Mouse (Mus musculus) limb, embryonic 10.5 days (tissue): Measurements from ENCODE around the gene Xpo5. TPM values are rescaled to one million over a fixed set of nuclear protein-coding genes. Genes with fewer than 3 reads are reported as not detected.

Source experiments
- DNase-seq: peaks from one replicate; pipeline ENCODE4 v3.0.0-alpha.2; 2017; ENCODE audit warnings: low spot score
- H3K27ac ChIP-seq: fragments of 300-500 bp; sonication (generic); 2 replicates; pipeline ENCODE4 v1.5.1; 2016; ENCODE audit warnings: mild to moderate bottlenecking
- H3K27me3 ChIP-seq: fragments of 300-500 bp; sonication (generic); 2 replicates; pipeline ENCODE4 v1.6.1; 2016; ENCODE audit warnings: low read depth, mild to moderate bottlenecking; ENCODE audit not compliant: poor library complexity, severe bottlenecking
- H3K36me3 ChIP-seq: fragments of 300-500 bp; sonication (generic); 2 replicates; pipeline ENCODE4 v1.6.1; 2016; ENCODE audit warnings: mild to moderate bottlenecking, moderate library complexity
- H3K4me1 ChIP-seq: fragments of 300-500 bp; sonication (generic); 2 replicates; pipeline ENCODE4 v1.6.1; 2016
- H3K4me3 ChIP-seq: fragments of 300-500 bp; sonication (generic); 2 replicates; pipeline ENCODE4 v1.5.1; 2016; ENCODE audit warnings: mild to moderate bottlenecking, moderate library complexity
- H3K9me3 ChIP-seq: fragments of 300-500 bp; sonication (generic); replicated peaks from 2 replicates; pipeline ENCODE4 v1.6.1; 2016; ENCODE audit warnings: mild to moderate bottlenecking
- WGBS: fragments of 180-500 bp; shearing (Covaris S2); methylation state at CpG from one replicate; pipeline ENCODE4 v1.1.7; 2016; 5-methylcytosine and 5-hydroxymethylcytosine counted together
- microRNA counts: library from miRNA; unstranded; fragments of <30 nt; microRNA quantifications from one replicate; lab custom pipeline; 2017
- microRNA-seq: library from miRNA; unstranded; fragments of <30 nt; microRNA quantifications from one replicate; pipeline ENCODE4, GENCODE M21; 2017
- polyA plus RNA-seq: library from polyadenylated mRNA; unstranded; fragments of >200 nt; fragmentation: Nextera tagmentation; extraction: Ambion mirVana; gene quantifications from 2 replicates; pipeline ENCODE4 v1.2.1, GENCODE M21; 2016

Xpo5 gene
- polyA plus RNA-seq, 1 experiment from 2014 or later: 72.7 TPM

DNA sequence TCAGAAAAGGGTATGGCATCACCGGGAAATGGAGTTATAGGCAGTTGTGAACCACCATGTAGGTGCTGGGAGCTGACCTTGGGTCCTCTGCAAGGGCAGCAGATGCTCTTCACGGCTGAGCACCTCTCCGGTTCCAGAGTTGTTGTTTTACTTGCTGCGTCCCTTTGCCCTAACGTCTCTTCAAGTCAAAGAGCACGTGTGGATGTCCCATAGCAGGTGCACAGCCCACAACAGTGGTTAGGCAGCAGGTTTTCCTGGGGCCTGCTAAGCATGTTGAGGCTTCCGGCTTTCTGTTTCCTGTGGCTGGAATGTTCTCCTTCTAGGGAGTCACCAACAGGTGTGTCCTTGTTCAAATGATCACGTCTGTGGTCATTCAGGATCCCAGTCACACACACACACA, 81.3 kb downstream of the Xpo5 start:
- no peak for DNase-seq
- H3K4me3 ChIP-seq: no peak overlapping the region
- H3K36me3 ChIP-seq: peaks cover 24% of the 10 kb centered on the region
- 90% methylated on average over 8 of the region's 8 CpGs for WGBS
- H3K27ac ChIP-seq: no peak overlapping the region
- H3K27me3 ChIP-seq: no peaks in the 10 kb centered on the region
- H3K9me3 ChIP-seq: no peaks in the 10 kb centered on the region
- peaks cover 42% of the 10 kb centered on the region for H3K4me1 ChIP-seq

DNA sequence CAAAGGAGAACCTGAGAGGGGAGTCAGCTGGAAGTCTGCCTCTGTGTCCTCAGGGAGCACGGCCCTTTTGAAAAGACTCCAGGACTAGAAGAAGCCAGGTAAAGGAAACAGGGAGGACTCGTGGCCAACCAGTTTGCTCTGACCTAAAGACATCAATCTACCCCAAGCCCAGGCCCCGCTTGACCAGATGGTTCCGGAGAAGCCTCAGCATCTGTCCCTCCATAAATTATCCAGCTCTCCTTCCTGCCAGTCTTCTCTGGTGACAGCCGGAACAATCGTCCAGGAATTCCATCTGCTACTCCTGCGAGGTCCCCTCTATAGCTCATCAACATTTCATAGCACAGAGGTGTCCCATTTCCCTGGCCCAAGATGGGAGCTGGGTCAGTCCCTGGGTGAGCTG, 82.1 kb downstream of the Xpo5 start:
- H3K27me3 ChIP-seq: no peaks in the 10 kb centered on the region
- H3K27ac ChIP-seq: no peak overlapping the region
- no peak for DNase-seq
- H3K4me1 ChIP-seq: peaks cover 42% of the 10 kb centered on the region
- no peak overlapping the region for H3K4me3 ChIP-seq
- 43% methylated on average over 7 of the region's 7 CpGs for WGBS
- H3K36me3 ChIP-seq: peaks cover 17% of the 10 kb centered on the region
- no peaks in the 10 kb centered on the region for H3K9me3 ChIP-seq

- 74% methylated on average over 6 of the region's 6 CpGs for WGBS
- Histone ChIP-seq H3K4me3 (no peak overlapping the region), H3K27ac (no peak overlapping the region), H3K4me1 (peaks cover 42% of the 10 kb centered on the region), H3K9me3 (no peaks in the 10 kb centered on the region), H3K36me3 (peaks cover 9% of the 10 kb centered on the region), H3K27me3 (no peaks in the 10 kb centered on the region)
- no peak for DNase-seq
These were observed 82.8 kb downstream of the Xpo5 start for GRCm38 (mm10) chr17:46285407-46285806.

DNA sequence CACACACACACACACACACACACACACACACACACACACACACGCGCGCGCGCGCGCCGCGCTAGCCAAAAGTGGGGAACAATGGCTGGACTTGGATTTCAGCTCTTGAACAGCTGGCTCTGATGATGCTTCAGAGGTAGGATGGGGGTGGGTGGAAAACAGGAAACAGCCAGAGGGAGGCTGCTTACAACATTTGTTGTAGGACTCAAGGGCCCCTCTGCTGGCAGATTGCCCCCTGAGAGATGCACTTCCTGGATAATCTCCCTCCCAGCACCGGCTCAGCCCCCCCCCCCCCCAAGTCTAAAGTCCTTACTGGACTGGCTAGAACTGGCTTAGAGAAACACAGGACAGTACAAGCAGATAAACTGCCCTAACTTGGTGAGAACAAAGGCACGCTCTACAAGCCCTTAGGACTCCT, 85.1 kb downstream of the Xpo5 start:
- DNase-seq: peak; percentile 56
- Histone ChIP-seq H3K4me3 (peak overlapping the region; percentile 15; the same call in 1 of the 2 replicates), H3K27ac (peak overlapping the region; percentile 81), H3K27me3 (peaks cover 7% of the 10 kb centered on the region; the same call in 1 of the 2 replicates), H3K4me1 (peaks cover 28% of the 10 kb centered on the region), H3K36me3 (no peaks in the 10 kb centered on the region), H3K9me3 (no peaks in the 10 kb centered on the region)
- 70% methylated on average over 11 of the region's 11 CpGs for WGBS

MicroRNAs encoded within 50 kb of the gene (microRNA counts, 519-probe panel; counts per million panel counts)
- microRNA mmu-miR-693-3p (lab: Ali Mortazavi, UCI) (684 counts per million, percentile 72 among the panel's probes with 10 or more counts), microRNA mmu-miR-693-5p (lab: Ali Mortazavi, UCI) (684 counts per million, percentile 72 among the panel's probes with 10 or more counts)

Small RNA genes lying within 50 kb of the gene (microRNA-seq; reads per million reads assigned to microRNA genes)
- 0.88 reads per million for gene Mir693

Other genes starting within 250 kb of the Xpo5 start
- gene Vegfa, start 170.4 kb upstream of the Xpo5 start, polyA plus RNA-seq: 2.0 and 3.1 TPM in 2 replicates
- 184 and 192 TPM in 2 replicates for gene Mrps18a, start 91.8 kb upstream of the Xpo5 start, polyA plus RNA-seq
- 7.7 and 10.0 TPM in 2 replicates for gene Rsph9, start 58.6 kb upstream of the Xpo5 start, polyA plus RNA-seq
- gene Mad2l1bp, start 49.2 kb upstream of the Xpo5 start, polyA plus RNA-seq: 37.7 and 39.2 TPM in 2 replicates
- gene Gtpbp2, start 41.8 kb upstream of the Xpo5 start, polyA plus RNA-seq: 31.8 and 40.6 TPM in 2 replicates
- gene Polh, start 137 bp upstream of the Xpo5 start, polyA plus RNA-seq: 11.4 and 11.5 TPM in 2 replicates
- 132 and 144 TPM in 2 replicates for gene Polr1c, start 45.3 kb downstream of the Xpo5 start, polyA plus RNA-seq
- gene Yipf3, start 45.3 kb downstream of the Xpo5 start, polyA plus RNA-seq: 73.0 and 81.9 TPM in 2 replicates
- gene Lrrc73, start 50.7 kb downstream of the Xpo5 start, polyA plus RNA-seq: 0.25 and 0.44 TPM in 2 replicates
- 60.3 and 61.2 TPM in 2 replicates for gene Tjap1, start 80.2 kb downstream of the Xpo5 start, polyA plus RNA-seq
- gene Dlk2, start 94.6 kb downstream of the Xpo5 start, polyA plus RNA-seq: 0.65 and 1.3 TPM in 2 replicates
- 4.5 and 5.7 TPM in 2 replicates for gene Abcc10, start 125.6 kb downstream of the Xpo5 start, polyA plus RNA-seq
- 7.9 and 9.4 TPM in 2 replicates for gene Zfp318, start 180.9 kb downstream of the Xpo5 start, polyA plus RNA-seq
- gene Crip3, start 226.1 kb downstream of the Xpo5 start, polyA plus RNA-seq: 0.21 and 0.44 TPM in 2 replicates
- not detected in 2 replicates for gene Slc22a7, start 235.7 kb downstream of the Xpo5 start, polyA plus RNA-seq